ENCODE assay signal across 13 mouse cellular contexts in genomic region chr11:5245431-5245830, GRCm38 (mm10). TPM values are rescaled to one million over a fixed set of nuclear protein-coding genes. Genes with fewer than 3 reads are reported as not detected.
A peak's percentile ranks its signal among the peaks of the same experiment; 100 is the strongest.
DNase-seq lines count a peak whose midpoint lies in the region; ATAC-seq and TF ChIP-seq lines count a peak whose summit lies in the region.
"Had no signal": no experiment of that assay in that cellular context is flagged by ENCODE, and none has a peak within 500 bp of the region (broad histone marks: within the 10 kb centered on the region; RNA-seq: fewer than 3 reads in every experiment).

No protein-coding gene starts in this region.

- H3K27ac ChIP-seq in heart, embryonic 11.5 days (ENCODE audit: low read depth, low read length) = peak overlapping the region; percentile 46; the same call in 1 of the 2 replicates
- H3K27ac ChIP-seq in heart, embryonic 12.5 days (ENCODE audit: poor library complexity, severe bottlenecking) = no peak overlapping the region
- 0 out of 2 replicates have a peak overlapping the region, but pooled peaks have one; percentile 60 for H3K27ac ChIP-seq in lung, embryonic 14.5 days (ENCODE audit: low read depth)
- peak overlapping the region; percentile 93 for H3K27ac ChIP-seq in embryonic facial prominence, embryonic 13.5 days
- H3K27ac ChIP-seq in stomach, embryonic 14.5 days (ENCODE audit: low read length) = peak overlapping the region; percentile 35; the same call in 1 of the 2 replicates
- H3K27ac ChIP-seq in forebrain, embryonic 14.5 days (ENCODE audit: low read depth, low read length) = no peak overlapping the region
- H3K27ac ChIP-seq: liver, embryonic 14.5 days had no signal

- H3K9ac ChIP-seq in heart, embryonic 11.5 days (ENCODE audit: low read depth, low read length) = no peak overlapping the region
- no peak overlapping the region for H3K9ac ChIP-seq in heart, embryonic 12.5 days
- H3K9ac ChIP-seq in lung, embryonic 14.5 days = no peak overlapping the region
- no peak overlapping the region for H3K9ac ChIP-seq in embryonic facial prominence, embryonic 13.5 days
- H3K9ac ChIP-seq in stomach, embryonic 14.5 days (replicated peaks; ENCODE audit: low read depth, low read length) = no peak overlapping the region
- H3K9ac ChIP-seq in forebrain, embryonic 14.5 days (ENCODE audit: low read length) = no peak overlapping the region
- H3K9ac ChIP-seq: liver, embryonic 14.5 days had no signal

- peaks cover 27% of the 10 kb centered on the region for H3K4me1 ChIP-seq in heart, embryonic 11.5 days (ENCODE audit: control insufficient read depth, insufficient read depth, low read length)
- H3K4me1 ChIP-seq in heart, embryonic 12.5 days (replicated peaks) = peaks cover 45% of the 10 kb centered on the region
- peaks cover 15% of the 10 kb centered on the region for H3K4me1 ChIP-seq in lung, embryonic 14.5 days (ENCODE audit: insufficient read depth)
- H3K4me1 ChIP-seq in embryonic facial prominence, embryonic 13.5 days = peaks cover 48% of the 10 kb centered on the region
- H3K4me1 ChIP-seq in stomach, embryonic 14.5 days (ENCODE audit: control insufficient read depth, insufficient read depth, low read length) = peaks cover 36% of the 10 kb centered on the region
- no peaks in the 10 kb centered on the region for H3K4me1 ChIP-seq in forebrain, embryonic 14.5 days (ENCODE audit: control insufficient read depth, insufficient read depth, low read length)

- no peaks in the 10 kb centered on the region for H3K9me3 ChIP-seq in heart, embryonic 11.5 days (replicated peaks; ENCODE audit: control insufficient read depth, low read length)
- H3K9me3 ChIP-seq in heart, embryonic 12.5 days (replicated peaks) = no peaks in the 10 kb centered on the region
- no peaks in the 10 kb centered on the region for H3K9me3 ChIP-seq in lung, embryonic 14.5 days (ENCODE audit: low read depth, low read length)
- no peaks in the 10 kb centered on the region for H3K9me3 ChIP-seq in embryonic facial prominence, embryonic 13.5 days
- no peaks in the 10 kb centered on the region for H3K9me3 ChIP-seq in stomach, embryonic 14.5 days (ENCODE audit: control insufficient read depth, low read depth, low read length)
- H3K9me3 ChIP-seq in forebrain, embryonic 14.5 days (replicated peaks; ENCODE audit: control insufficient read depth, low read length) = no peaks in the 10 kb centered on the region

- 0 out of 2 replicates have a peak, but pooled peaks have one; percentile 14 for ATAC-seq in heart, embryonic 11.5 days (replicated peaks; ENCODE audit: insufficient number of reproducible peaks, low FRiP score, low TSS enrichment)
- ATAC-seq in heart, embryonic 12.5 days (ENCODE audit: insufficient number of reproducible peaks, low FRiP score) = no peak
- no peak for ATAC-seq in lung, embryonic 14.5 days (ENCODE audit: insufficient read depth)
- ATAC-seq in embryonic facial prominence, embryonic 13.5 days (ENCODE audit: insufficient number of reproducible peaks, insufficient read depth, low FRiP score, low TSS enrichment, low read depth) = no peak
- ATAC-seq in stomach, embryonic 14.5 days (ENCODE audit: insufficient number of reproducible peaks, insufficient read depth, low FRiP score, low read depth) = no peak
- no peak for ATAC-seq in forebrain, embryonic 14.5 days
- ATAC-seq: CD4-positive, CD25-positive, alpha-beta regulatory T cell, adult 4 months had no signal

- no peaks in the 10 kb centered on the region for H3K27me3 ChIP-seq in heart, embryonic 11.5 days (ENCODE audit: control insufficient read depth, insufficient read depth, low read length)
- H3K27me3 ChIP-seq in heart, embryonic 12.5 days (replicated peaks) = no peaks in the 10 kb centered on the region
- no peaks in the 10 kb centered on the region for H3K27me3 ChIP-seq in lung, embryonic 14.5 days (ENCODE audit: insufficient read depth, low read length)
- no peaks in the 10 kb centered on the region for H3K27me3 ChIP-seq in embryonic facial prominence, embryonic 13.5 days
- H3K27me3 ChIP-seq in stomach, embryonic 14.5 days (ENCODE audit: control insufficient read depth, insufficient read depth, low read length) = no peaks in the 10 kb centered on the region
- no peaks in the 10 kb centered on the region for H3K27me3 ChIP-seq in forebrain, embryonic 14.5 days (replicated peaks; ENCODE audit: control insufficient read depth, insufficient read depth, low read length)

- H3K4me3 ChIP-seq in heart, embryonic 11.5 days (ENCODE audit: low read depth, low read length) = no peak overlapping the region
- H3K4me3 ChIP-seq in heart, embryonic 12.5 days = no peak overlapping the region
- H3K4me3 ChIP-seq in lung, embryonic 14.5 days (ENCODE audit: low read depth, low read length) = no peak overlapping the region
- H3K4me3 ChIP-seq in embryonic facial prominence, embryonic 13.5 days = no peak overlapping the region
- no peak overlapping the region for H3K4me3 ChIP-seq in stomach, embryonic 14.5 days (ENCODE audit: low read depth, low read length)
- no peak overlapping the region for H3K4me3 ChIP-seq in forebrain, embryonic 14.5 days (ENCODE audit: low read depth, low read length)

- no peaks in the 10 kb centered on the region for H3K36me3 ChIP-seq in heart, embryonic 11.5 days (ENCODE audit: control insufficient read depth, insufficient read depth, low read length)
- H3K36me3 ChIP-seq in heart, embryonic 12.5 days = peaks cover 25% of the 10 kb centered on the region
- no peaks in the 10 kb centered on the region for H3K36me3 ChIP-seq in lung, embryonic 14.5 days (ENCODE audit: insufficient read depth)
- peaks cover 18% of the 10 kb centered on the region for H3K36me3 ChIP-seq in embryonic facial prominence, embryonic 13.5 days
- peaks cover 8% of the 10 kb centered on the region for H3K36me3 ChIP-seq in stomach, embryonic 14.5 days (ENCODE audit: control insufficient read depth, insufficient read depth, low read length)
- H3K36me3 ChIP-seq in forebrain, embryonic 14.5 days (ENCODE audit: control insufficient read depth, insufficient read depth, low read length) = 0 out of 2 replicates have a peak, but pooled peaks cover 5% of the 10 kb centered on the region

- H3K4me2 ChIP-seq in heart, embryonic 11.5 days = no peak overlapping the region
- no peak overlapping the region for H3K4me2 ChIP-seq in heart, embryonic 12.5 days
- H3K4me2 ChIP-seq in lung, embryonic 14.5 days = no peak overlapping the region
- peak overlapping the region; percentile 60 for H3K4me2 ChIP-seq in embryonic facial prominence, embryonic 13.5 days
- H3K4me2 ChIP-seq in stomach, embryonic 14.5 days (replicated peaks; ENCODE audit: low read depth, low read length) = no peak overlapping the region
- no peak overlapping the region for H3K4me2 ChIP-seq in forebrain, embryonic 14.5 days (ENCODE audit: low read length)

- DNase-seq in lung, embryonic 14.5 days = no peak
- DNase-seq in lung, postnatal 36 days = no peak
- DNase-seq in forebrain, embryonic 14.5 days (ENCODE audit: low spot score) = no peak
- no peak for DNase-seq in right cerebral cortex, adult 18-20 months
- DNase-seq: adrenal gland, adult 2 months; cerebellum, adult 8-10 months; right cerebral cortex, postnatal 14 days had no signal

- TF ChIP-seq CTCF in lung, embryonic 14.5 days (IDR thresholded peaks at IDR 0.05; ENCODE audit: low read depth) = no peak

- 69% methylated on average over 7 of the region's 7 CpGs for WGBS in heart, embryonic 11.5 days (ENCODE audit: insufficient replicate concordance)
- 67% methylated on average over 7 of the region's 7 CpGs for WGBS in heart, embryonic 12.5 days
- 64% methylated on average over 7 of the region's 7 CpGs for WGBS in lung, embryonic 14.5 days
- 66% methylated on average over 7 of the region's 7 CpGs for WGBS in embryonic facial prominence, embryonic 13.5 days
- WGBS in stomach, embryonic 14.5 days = 63% methylated on average over 7 of the region's 7 CpGs
- WGBS in forebrain, embryonic 14.5 days = 83% methylated on average over 6 of the region's 7 CpGs

RNA-seq across cellular contexts. Expression of gene Kremen1, which starts 15.9 kb away (rescaled TPM):
- 16.3 and 21.7 TPM in 2 replicates for polyA plus RNA-seq in heart, embryonic 11.5 days (2014; fragmentation: Nextera tagmentation; extraction: Ambion mirVana)
- 40.1 and 42.0 TPM in 2 replicates for polyA plus RNA-seq in heart, embryonic 12.5 days (2016; fragmentation: Nextera tagmentation; extraction: Ambion mirVana)
- 12.5 and 14.5 TPM in 2 replicates for polyA plus RNA-seq in lung, embryonic 14.5 days (2014; fragmentation: Nextera tagmentation; extraction: Ambion mirVana)
- 23.8 and 25.1 TPM in 2 replicates for polyA plus RNA-seq in embryonic facial prominence, embryonic 13.5 days (2015; fragmentation: Nextera tagmentation; extraction: Ambion mirVana)
- 16.1 and 17.4 TPM in 2 replicates for polyA plus RNA-seq in stomach, embryonic 14.5 days (2014; fragmentation: Nextera tagmentation; extraction: Ambion mirVana)
- polyA plus RNA-seq in forebrain, embryonic 14.5 days (2014; fragmentation: Nextera tagmentation; extraction: Ambion mirVana) = 2.6 and 3.3 TPM in 2 replicates

Comparison
In these comparisons a context has a peak if more than half of its experiments do, and no peak if none do; other contexts are left out.
1. H3K27ac ChIP-seq: peak in heart, embryonic 11.5 days (single experiment), lung, embryonic 14.5 days (single experiment), embryonic facial prominence, embryonic 13.5 days (single experiment) and stomach, embryonic 14.5 days (single experiment); none in heart, embryonic 12.5 days (single experiment) and forebrain, embryonic 14.5 days (single experiment).